Mouse (Mus musculus) bone marrow macrophage, adult 2 months (primary cell): ENCODE data around the gene Gnb1.

Source experiments
- CTCF ChIP-seq: IDR thresholded peaks from 2 replicates; pipeline ENCODE4 v1.5.1; 2012; ENCODE audit warnings: low read depth, mild to moderate bottlenecking, low read length, moderate library complexity
- POLR2A ChIP-seq: IDR thresholded peaks from 2 replicates; pipeline ENCODE4 v1.6.1; 2012; ENCODE audit warnings: mild to moderate bottlenecking, low read depth, low read length, borderline replicate concordance

DNA sequence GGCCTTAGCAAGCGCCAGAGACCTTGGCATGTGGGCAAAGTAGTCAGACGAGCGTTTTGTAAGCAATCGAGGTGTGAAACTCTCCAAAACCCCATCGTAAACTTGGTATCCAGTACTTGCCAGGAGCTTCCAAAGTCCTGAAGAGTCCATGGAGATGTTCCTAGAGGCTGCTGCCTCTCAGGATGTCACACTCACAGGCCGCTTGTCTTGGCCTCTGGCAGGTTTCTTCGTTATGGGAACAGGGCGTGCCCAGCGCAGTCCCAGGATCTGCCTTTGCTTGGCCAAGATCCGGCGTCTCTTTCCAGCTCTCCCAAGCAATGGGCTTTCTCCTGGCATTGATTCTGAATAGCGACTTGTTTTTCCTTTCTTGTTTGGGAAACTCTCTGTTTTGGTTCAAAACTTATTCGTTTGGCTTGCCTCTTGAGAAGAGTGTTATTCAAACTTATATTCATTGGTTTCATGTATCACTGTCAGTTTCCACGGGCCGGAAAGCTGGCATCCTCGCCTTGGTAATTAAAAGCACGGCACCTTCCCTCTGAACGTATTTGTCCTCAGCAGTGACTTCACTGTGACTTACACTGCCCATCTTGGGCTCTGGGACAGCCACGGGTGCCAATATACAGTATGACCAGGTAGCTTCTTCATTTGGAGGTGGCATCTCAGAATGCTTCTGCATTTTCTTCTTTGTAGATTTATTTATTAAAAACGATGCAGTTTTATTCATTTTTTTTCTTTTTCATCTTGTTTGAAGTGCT, 73.3 kb downstream of the Gnb1 start:
- TF ChIP-seq CTCF, result no peak
- TF ChIP-seq POLR2A, result no peak
